ENCODE assay signal across 9 mouse cellular contexts in the genomic region with DNA sequence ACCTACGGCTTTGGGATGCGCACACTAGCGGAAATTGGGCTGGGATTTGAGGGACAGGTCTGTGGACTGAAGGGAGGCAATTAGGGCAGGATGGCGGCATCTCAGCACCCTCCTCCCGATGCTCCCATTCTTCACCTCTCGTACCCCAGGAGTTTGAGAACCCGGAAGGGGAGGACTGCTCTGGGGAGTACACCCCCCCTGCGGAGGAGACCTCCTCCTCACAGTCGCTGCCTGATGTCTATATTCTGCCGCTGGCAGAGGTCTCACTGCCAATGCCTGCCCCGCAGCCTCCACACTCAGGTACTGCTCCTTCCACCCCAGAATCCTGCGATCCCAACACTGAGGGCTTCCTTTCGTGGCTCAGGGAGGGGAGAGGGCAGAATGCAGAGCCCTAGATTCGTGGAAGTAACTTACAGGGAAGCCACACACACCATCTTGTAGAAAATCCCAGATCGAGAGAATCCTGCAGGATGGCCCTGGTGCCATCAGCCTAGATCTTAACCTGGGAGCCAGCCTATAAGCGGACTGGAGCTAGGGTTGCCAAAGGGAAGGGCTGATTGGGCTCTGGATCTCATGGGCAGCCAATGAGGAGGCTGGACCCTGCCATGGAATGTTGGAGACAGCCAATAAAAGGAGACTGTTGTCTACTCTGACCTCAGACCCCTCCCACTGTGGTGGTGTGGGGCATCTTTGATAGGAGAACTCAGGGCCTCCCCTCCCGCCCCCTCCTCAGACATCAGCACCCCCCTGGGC. TPM values are rescaled to one million over a fixed set of nuclear protein-coding genes. Genes with fewer than 3 reads are reported as not detected.
DNase-seq lines count a peak whose midpoint lies in the region; ATAC-seq and TF ChIP-seq lines count a peak whose summit lies in the region.
"Had no signal": no experiment of that assay in that cellular context is flagged by ENCODE, and none has a peak within 500 bp of the region (broad histone marks: within the 10 kb centered on the region; RNA-seq: fewer than 3 reads in every experiment).

No protein-coding gene starts in this region.

- H3K27ac ChIP-seq in kidney, adult 2 months (ENCODE audit: insufficient read depth, low read depth, low read length): no peak overlapping the region
- peak overlapping the region; percentile 22 for H3K27ac ChIP-seq in cerebellum, adult 2 months (ENCODE audit: insufficient read depth, low read length)
- H3K27ac ChIP-seq in forebrain, postnatal 0 days (ENCODE audit: low read depth, low read length): 0 out of 2 replicates have a peak overlapping the region, but pooled peaks have one; percentile 98
- H3K27ac ChIP-seq in limb, embryonic 14.5 days (replicated peaks; ENCODE audit: low read depth, low read length): no peak overlapping the region

- no peaks in the 10 kb centered on the region for H3K27me3 ChIP-seq in kidney, adult 2 months (replicated peaks; ENCODE audit: control insufficient read depth, insufficient read depth, low read length)
- H3K27me3 ChIP-seq in cerebellum, adult 2 months (ENCODE audit: control insufficient read depth, insufficient read depth, low read length): no peaks in the 10 kb centered on the region
- no peaks in the 10 kb centered on the region for H3K27me3 ChIP-seq in forebrain, postnatal 0 days (ENCODE audit: insufficient read depth, low read length)
- no peaks in the 10 kb centered on the region for H3K27me3 ChIP-seq in limb, embryonic 14.5 days (ENCODE audit: control insufficient read depth, insufficient read depth, low read length)

- H3K36me3 ChIP-seq in kidney, adult 2 months (ENCODE audit: control insufficient read depth, insufficient read depth, low read length): no peaks in the 10 kb centered on the region
- H3K36me3 ChIP-seq in forebrain, postnatal 0 days (ENCODE audit: insufficient read depth): peaks cover 48% of the 10 kb centered on the region
- H3K36me3 ChIP-seq in limb, embryonic 14.5 days (ENCODE audit: control insufficient read depth, insufficient read depth, low read length): peaks cover 35% of the 10 kb centered on the region
- H3K36me3 ChIP-seq: G1E had no signal

- DNase-seq in kidney, adult 2 months: peak; percentile 25
- no peak for DNase-seq in kidney, adult 9 months
- peak; percentile 70 to 85 for DNase-seq in cerebellum, adult 2 months
- DNase-seq in forebrain, postnatal 0 days: peak; percentile 71
- DNase-seq in limb, embryonic 14.5 days (ENCODE audit: low spot score): peak; percentile 66
- DNase-seq in right cerebral cortex, postnatal 36 days (ENCODE audit: low spot score in 2 of 2): peak; percentile 61 to 81
- no peak for DNase-seq in thymus, postnatal 36 days
- no peak for DNase-seq in lung, postnatal 14 days

- no peaks in the 10 kb centered on the region; the same call in 1 of the 2 replicates for H3K4me1 ChIP-seq in kidney, adult 2 months (ENCODE audit: control insufficient read depth, insufficient read depth, low read length)
- H3K4me1 ChIP-seq in cerebellum, adult 2 months (ENCODE audit: control insufficient read depth, insufficient read depth, low read length): no peaks in the 10 kb centered on the region
- peaks cover 12% of the 10 kb centered on the region for H3K4me1 ChIP-seq in forebrain, postnatal 0 days (ENCODE audit: insufficient read depth)
- peaks cover 18% of the 10 kb centered on the region for H3K4me1 ChIP-seq in limb, embryonic 14.5 days (ENCODE audit: control insufficient read depth, insufficient read depth, low read length)

- H3K4me3 ChIP-seq in kidney, adult 2 months (ENCODE audit: insufficient read depth, low read depth, low read length): peak overlapping the region; percentile 13; the same call in 1 of the 2 replicates
- H3K4me3 ChIP-seq in cerebellum, adult 2 months (replicated peaks; ENCODE audit: insufficient read depth, low read depth, low read length): peak overlapping the region; percentile 67
- peak overlapping the region; percentile 93 for H3K4me3 ChIP-seq in forebrain, postnatal 0 days (ENCODE audit: low read depth, low read length)
- H3K4me3 ChIP-seq in limb, embryonic 14.5 days (replicated peaks; ENCODE audit: low read length): peak overlapping the region; percentile 83

- ATAC-seq in forebrain, postnatal 0 days: peak; percentile 38
- peak; percentile 42; the same call in 1 of the 2 replicates for ATAC-seq in limb, embryonic 14.5 days (ENCODE audit: low FRiP score, low read depth)

- TF ChIP-seq CTCF in kidney, adult 2 months (conservative IDR thresholded peaks at IDR 0.05; ENCODE audit: insufficient read depth, insufficient read length, low read depth, low read length): no peak
- TF ChIP-seq CTCF in cerebellum, adult 2 months (IDR thresholded peaks at IDR 0.05; ENCODE audit: borderline replicate concordance, insufficient read depth, low read depth, low read length): no peak
- no peak for TF ChIP-seq CTCF in forebrain, postnatal 0 days (IDR thresholded peaks at IDR 0.05; ENCODE audit: low read depth)

- H3K4me2 ChIP-seq in forebrain, postnatal 0 days (ENCODE audit: low read depth): peak overlapping the region; percentile 83
- peak overlapping the region; percentile 95 for H3K4me2 ChIP-seq in limb, embryonic 14.5 days (replicated peaks; ENCODE audit: low read depth, low read length, severe bottlenecking)

- peak overlapping the region; percentile 93 for H3K9ac ChIP-seq in forebrain, postnatal 0 days
- H3K9ac ChIP-seq in limb, embryonic 14.5 days (ENCODE audit: low read depth, low read length, severe bottlenecking): no peak overlapping the region

- no peak for TF ChIP-seq POLR2A in kidney, adult 2 months (IDR thresholded peaks at IDR 0.05; ENCODE audit: low read depth, low read length)
- TF ChIP-seq POLR2A in cerebellum, adult 2 months (IDR thresholded peaks at IDR 0.05; ENCODE audit: borderline replicate concordance, insufficient read depth, low read length): peak; percentile 46; the same call in 1 of the 2 replicates
- no peak for TF ChIP-seq POLR2A in limb, embryonic 14.5 days (IDR thresholded peaks at IDR 0.05; ENCODE audit: borderline replicate concordance, extremely low read depth, insufficient read depth, insufficient read length)

- H3K9me3 ChIP-seq in forebrain, postnatal 0 days (ENCODE audit: low read length): no peaks in the 10 kb centered on the region
- H3K9me3 ChIP-seq in limb, embryonic 14.5 days (ENCODE audit: control insufficient read depth, low read length): no peaks in the 10 kb centered on the region
- H3K9me3 ChIP-seq: G1E had no signal

- 21% methylated on average over 17 of the region's 17 CpGs for whole genome bisulfite sequencing in kidney, adult 2 months
- 15% methylated on average over 17 of the region's 17 CpGs for WGBS in cerebellum, adult 2 months
- WGBS in forebrain, postnatal 0 days: 16% methylated on average over 17 of the region's 17 CpGs
- WGBS in limb, embryonic 14.5 days: 5% methylated on average over 17 of the region's 17 CpGs

RNA-seq across cellular contexts. Expression of gene Sult2b1, which starts 2.4 kb away (rescaled TPM):
- 4.2 and 6.1 TPM in 2 replicates for polyA plus RNA-seq in kidney, adult 2 months (2012; rRNA removed)
- polyA plus RNA-seq in cerebellum, adult 2 months (2012; rRNA removed): 10.6 and 10.8 TPM in 2 replicates
- 6.5 and 8.9 TPM in 2 replicates for total RNA-seq in forebrain, postnatal 0 days (2014; rRNA removed)
- 9.6 and 10.0 TPM in 2 replicates for polyA plus RNA-seq in forebrain, postnatal 0 days (2015; fragmentation: Nextera tagmentation; extraction: Ambion mirVana)
- 5.3 and 8.9 TPM in 2 replicates for polyA plus RNA-seq in limb, embryonic 14.5 days (2012; rRNA removed)
- polyA plus RNA-seq in limb, embryonic 14.5 days (2014; fragmentation: Nextera tagmentation; extraction: Ambion mirVana): 19.0 and 31.7 TPM in 2 replicates
- polyA plus RNA-seq: G1E had no signal

RNA-seq across cellular contexts. Expression of gene Lmtk3, which starts 3.3 kb away (rescaled TPM):
- polyA plus RNA-seq in kidney, adult 2 months (2012; rRNA removed): 5.7 and 7.3 TPM in 2 replicates
- 126 and 130 TPM in 2 replicates for polyA plus RNA-seq in cerebellum, adult 2 months (2012; rRNA removed)
- 128 and 144 TPM in 2 replicates for total RNA-seq in forebrain, postnatal 0 days (2014; rRNA removed)
- 8.9 and 12.5 TPM in 2 replicates for polyA plus RNA-seq in forebrain, postnatal 0 days (2015; fragmentation: Nextera tagmentation; extraction: Ambion mirVana)
- 46.2 and 70.5 TPM in 2 replicates for polyA plus RNA-seq in limb, embryonic 14.5 days (2012; rRNA removed)
- polyA plus RNA-seq in limb, embryonic 14.5 days (2014; fragmentation: Nextera tagmentation; extraction: Ambion mirVana): 1.8 and 2.8 TPM in 2 replicates

RNA-seq across cellular contexts. Expression of gene Cyth2, which starts 27.5 kb away (rescaled TPM):
- 43.3 and 44.7 TPM in 2 replicates for polyA plus RNA-seq in kidney, adult 2 months (2012; rRNA removed)
- polyA plus RNA-seq in cerebellum, adult 2 months (2012; rRNA removed): 112 and 116 TPM in 2 replicates
- 253 and 270 TPM in 2 replicates for total RNA-seq in forebrain, postnatal 0 days (2014; rRNA removed)
- polyA plus RNA-seq in forebrain, postnatal 0 days (2015; fragmentation: Nextera tagmentation; extraction: Ambion mirVana): 282 and 317 TPM in 2 replicates
- 100 and 105 TPM in 2 replicates for polyA plus RNA-seq in limb, embryonic 14.5 days (2012; rRNA removed)
- polyA plus RNA-seq in limb, embryonic 14.5 days (2014; fragmentation: Nextera tagmentation; extraction: Ambion mirVana): 91.7 and 113 TPM in 2 replicates

RNA-seq across cellular contexts. Expression of gene Kcnj14, which starts 37.7 kb away (rescaled TPM):
- polyA plus RNA-seq in kidney, adult 2 months (2012; rRNA removed): 0.28 and 0.31 TPM in 2 replicates
- polyA plus RNA-seq in cerebellum, adult 2 months (2012; rRNA removed): 6.0 and 7.3 TPM in 2 replicates
- 0.54 and 1.00 TPM in 2 replicates for total RNA-seq in forebrain, postnatal 0 days (2014; rRNA removed)
- 0.48 and 1.1 TPM in 2 replicates for polyA plus RNA-seq in forebrain, postnatal 0 days (2015; fragmentation: Nextera tagmentation; extraction: Ambion mirVana)
- 1.7 and 3.5 TPM in 2 replicates for polyA plus RNA-seq in limb, embryonic 14.5 days (2012; rRNA removed)
- polyA plus RNA-seq in limb, embryonic 14.5 days (2014; fragmentation: Nextera tagmentation; extraction: Ambion mirVana): 1.1 and 1.4 TPM in 2 replicates

RNA-seq across cellular contexts. Expression of gene Grwd1, which starts 43.9 kb away (rescaled TPM):
- polyA plus RNA-seq in kidney, adult 2 months (2012; rRNA removed): 12.3 and 12.9 TPM in 2 replicates
- polyA plus RNA-seq in cerebellum, adult 2 months (2012; rRNA removed): 14.9 and 15.5 TPM in 2 replicates
- total RNA-seq in forebrain, postnatal 0 days (2014; rRNA removed): 39.3 and 41.8 TPM in 2 replicates
- polyA plus RNA-seq in forebrain, postnatal 0 days (2015; fragmentation: Nextera tagmentation; extraction: Ambion mirVana): 55.9 and 60.7 TPM in 2 replicates
- polyA plus RNA-seq in limb, embryonic 14.5 days (2012; rRNA removed): 33.7 and 38.7 TPM in 2 replicates
- polyA plus RNA-seq in limb, embryonic 14.5 days (2014; fragmentation: Nextera tagmentation; extraction: Ambion mirVana): 62.4 and 62.9 TPM in 2 replicates

Comparison
In these comparisons a context has a peak if more than half of its experiments do, and no peak if none do; other contexts are left out.
1. DNase-seq: peak in kidney, adult 2 months (single experiment), cerebellum, adult 2 months (2 of 2), forebrain, postnatal 0 days (single experiment), limb, embryonic 14.5 days (single experiment) and right cerebral cortex, postnatal 36 days (2 of 2); none in kidney, adult 9 months (single experiment), thymus, postnatal 36 days (0 of 2) and lung, postnatal 14 days (single experiment).
2. H3K27ac ChIP-seq: peak in cerebellum, adult 2 months (single experiment) and forebrain, postnatal 0 days (single experiment); none in kidney, adult 2 months (single experiment) and limb, embryonic 14.5 days (single experiment).
3. H3K4me3 ChIP-seq: peak in every context shown above with its lines; median percentile 93 in forebrain, postnatal 0 days; 83 in limb, embryonic 14.5 days; 67 in cerebellum, adult 2 months; 13 in kidney, adult 2 months.